Mouse (Mus musculus): ENCODE measurements around the gene Nox3.

- TF ChIP-seq EP300 (IDR thresholded peaks at IDR 0.05; ENCODE audit: low read depth), result no peak
- TF ChIP-seq CTCF (IDR thresholded peaks at IDR 0.05; ENCODE audit: low read depth), result no peak
Observed at GRCm38 (mm10) chr17:3734286-3734685, 38.2 kb upstream of the Nox3 start.
